Mouse (Mus musculus) limb, embryonic 10.5 days (tissue): ENCODE measurements around the gene Wdr5b. TPM values are rescaled to one million over a fixed set of nuclear protein-coding genes. Genes with fewer than 3 reads are reported as not detected.
"Not testable (repeated sequence)": the region's sequence is repeated elsewhere in the genome, so short reads cannot be mapped to it uniquely, and the experiment has no call there.

ENCODE experiments used
- DNase-seq: peaks from one replicate; pipeline ENCODE4 v3.0.0-alpha.2; 2017; ENCODE audit warnings: low spot score
- H3K27ac ChIP-seq: fragments of 300-500 bp; sonication (generic); 2 replicates; pipeline ENCODE4 v1.5.1; 2016; ENCODE audit warnings: mild to moderate bottlenecking
- H3K27me3 ChIP-seq: fragments of 300-500 bp; sonication (generic); 2 replicates; pipeline ENCODE4 v1.6.1; 2016; ENCODE audit warnings: low read depth, mild to moderate bottlenecking; ENCODE audit not compliant: poor library complexity, severe bottlenecking
- H3K36me3 ChIP-seq: fragments of 300-500 bp; sonication (generic); 2 replicates; pipeline ENCODE4 v1.6.1; 2016; ENCODE audit warnings: mild to moderate bottlenecking, moderate library complexity
- H3K4me1 ChIP-seq: fragments of 300-500 bp; sonication (generic); 2 replicates; pipeline ENCODE4 v1.6.1; 2016
- H3K4me3 ChIP-seq: fragments of 300-500 bp; sonication (generic); 2 replicates; pipeline ENCODE4 v1.5.1; 2016; ENCODE audit warnings: mild to moderate bottlenecking, moderate library complexity
- H3K9me3 ChIP-seq: fragments of 300-500 bp; sonication (generic); replicated peaks from 2 replicates; pipeline ENCODE4 v1.6.1; 2016; ENCODE audit warnings: mild to moderate bottlenecking
- WGBS: fragments of 180-500 bp; shearing (Covaris S2); methylation state at CpG from one replicate; pipeline ENCODE4 v1.1.7; 2016; 5-methylcytosine and 5-hydroxymethylcytosine counted together
- polyA plus RNA-seq: library from polyadenylated mRNA; unstranded; fragments of >200 nt; fragmentation: Nextera tagmentation; extraction: Ambion mirVana; gene quantifications from 2 replicates; pipeline ENCODE4 v1.2.1, GENCODE M21; 2016

Gene Wdr5b
- polyA plus RNA-seq, 1 experiment from 2014 or later = 8.3 TPM

GRCm38 (mm10) chr16:36054920-36055319, 13.9 kb downstream of the Wdr5b start:
- Histone ChIP-seq H3K27me3 (no peaks in the 10 kb centered on the region), H3K36me3 (peaks cover 56% of the 10 kb centered on the region), H3K27ac (no peak overlapping the region), H3K9me3 (no peaks in the 10 kb centered on the region), H3K4me1 (no peaks in the 10 kb centered on the region), H3K4me3 (no peak overlapping the region)
- no peak for DNase-seq
- 97% methylated on average over 8 of the region's 8 CpGs for WGBS

- no peak for DNase-seq
- H3K4me1 ChIP-seq = no peaks in the 10 kb centered on the region
- H3K4me3 ChIP-seq = no peak overlapping the region
- H3K36me3 ChIP-seq = peaks cover 42% of the 10 kb centered on the region
- no peaks in the 10 kb centered on the region for H3K27me3 ChIP-seq
- H3K9me3 ChIP-seq = no peaks in the 10 kb centered on the region
- WGBS = 94% methylated on average over 11 of the region's 11 CpGs
- no peak overlapping the region for H3K27ac ChIP-seq
Observed at GRCm38 (mm10) chr16:36056416-36056815, 15.4 kb downstream of the Wdr5b start.

GRCm38 (mm10) chr16:36057933-36058475, 17.0 kb downstream of the Wdr5b start:
- no peaks in the 10 kb centered on the region for H3K4me1 ChIP-seq
- no peaks in the 10 kb centered on the region for H3K9me3 ChIP-seq
- H3K36me3 ChIP-seq = peaks cover 28% of the 10 kb centered on the region
- WGBS = 90% methylated on average over 8 of the region's 8 CpGs
- H3K27me3 ChIP-seq = no peaks in the 10 kb centered on the region
- no peak overlapping the region for H3K27ac ChIP-seq
- DNase-seq = no peak
- H3K4me3 ChIP-seq = no peak overlapping the region

- 79% methylated on average over 1 of the region's 1 CpGs for WGBS
Observed at GRCm38 (mm10) chr16:36062534-36062933, 21.5 kb downstream of the Wdr5b start.

GRCm38 (mm10) chr16:36063315-36063714, 22.3 kb downstream of the Wdr5b start:
- H3K27me3 ChIP-seq = no peaks in the 10 kb centered on the region
- H3K4me1 ChIP-seq = 0 out of 2 replicates have a peak, but pooled peaks cover 4% of the 10 kb centered on the region
- peaks cover 13% of the 10 kb centered on the region for H3K36me3 ChIP-seq
- H3K9me3 ChIP-seq = no peaks in the 10 kb centered on the region
- no peak overlapping the region for H3K27ac ChIP-seq
- H3K4me3 ChIP-seq = no peak overlapping the region
- no peak for DNase-seq
- WGBS = 70% methylated on average over 2 of the region's 2 CpGs

More at GRCm38 (mm10) chr16:36062534-36062933, 21.5 kb downstream of the Wdr5b start:
- H3K4me1 ChIP-seq, H3K27ac ChIP-seq, H3K27me3 ChIP-seq, H3K4me3 ChIP-seq, H3K9me3 ChIP-seq, DNase-seq: not testable (repeated sequence)
- H3K36me3 ChIP-seq = peaks cover 10% of the 10 kb centered on the region

GRCm38 (mm10) chr16:36064904-36065303, 23.9 kb downstream of the Wdr5b start:
- H3K27ac ChIP-seq = no peak overlapping the region
- peaks cover 15% of the 10 kb centered on the region for H3K4me1 ChIP-seq

GRCm38 (mm10) chr16:36067694-36068093, 26.7 kb downstream of the Wdr5b start:
- H3K9me3 ChIP-seq = no peaks in the 10 kb centered on the region
- no peak for DNase-seq
- H3K4me1 ChIP-seq = peaks cover 21% of the 10 kb centered on the region
- 80% methylated on average over 2 of the region's 2 CpGs for WGBS
- no peak overlapping the region for H3K4me3 ChIP-seq
- H3K27me3 ChIP-seq = no peaks in the 10 kb centered on the region
- no peak overlapping the region for H3K27ac ChIP-seq
- H3K36me3 ChIP-seq = peaks cover 23% of the 10 kb centered on the region

More at GRCm38 (mm10) chr16:36064904-36065303, 23.9 kb downstream of the Wdr5b start:
- DNase-seq = no peak
- H3K9me3 ChIP-seq = no peaks in the 10 kb centered on the region
- no peaks in the 10 kb centered on the region for H3K27me3 ChIP-seq
- no peak overlapping the region for H3K4me3 ChIP-seq
- peaks cover 23% of the 10 kb centered on the region for H3K36me3 ChIP-seq
- 89% methylated on average over 5 of the region's 5 CpGs for WGBS

GRCm38 (mm10) chr16:36068356-36068755, 27.4 kb downstream of the Wdr5b start:
- DNase-seq = no peak
- WGBS = 83% methylated on average over 3 of the region's 3 CpGs
- Histone ChIP-seq H3K27me3 (no peaks in the 10 kb centered on the region), H3K9me3 (no peaks in the 10 kb centered on the region), H3K4me1 (peaks cover 24% of the 10 kb centered on the region), H3K4me3 (no peak overlapping the region), H3K36me3 (peaks cover 23% of the 10 kb centered on the region), H3K27ac (no peak overlapping the region)

- Histone ChIP-seq H3K27me3 (no peaks in the 10 kb centered on the region), H3K36me3 (peaks cover 23% of the 10 kb centered on the region), H3K4me3 (peak overlapping the region; percentile 81), H3K4me1 (peaks cover 21% of the 10 kb centered on the region), H3K9me3 (no peaks in the 10 kb centered on the region), H3K27ac (peak overlapping the region; percentile 95)
- 45% methylated on average over 9 of the region's 9 CpGs for WGBS
- no peak for DNase-seq
Observed at GRCm38 (mm10) chr16:36069819-36070575, 29.0 kb downstream of the Wdr5b start.

GRCm38 (mm10) chr16:36071071-36071449, 30.1 kb downstream of the Wdr5b start:
- under 1% methylated on average over 14 of the region's 16 CpGs for WGBS
- Histone ChIP-seq H3K4me1 (peaks cover 21% of the 10 kb centered on the region), H3K27me3 (no peaks in the 10 kb centered on the region), H3K4me3 (peak overlapping the region; percentile 81), H3K27ac (peak overlapping the region; percentile 95), H3K36me3 (peaks cover 21% of the 10 kb centered on the region), H3K9me3 (no peaks in the 10 kb centered on the region)
- DNase-seq = no peak

GRCm38 (mm10) chr16:36071450-36072379, 30.7 kb downstream of the Wdr5b start, which contains the start of the genes Fam162a and Ccdc58:
TSS of gene Fam162a (minus strand) at chr16:36071594.
TSS of gene Ccdc58 (plus strand) at chr16:36071685.
- peak; percentile 94 for DNase-seq
- H3K27me3 ChIP-seq = no peaks in the 10 kb centered on the region
- H3K36me3 ChIP-seq = peaks cover 17% of the 10 kb centered on the region
- H3K4me3 ChIP-seq = peak within 1 kb of the TSS; percentile 81
- H3K4me1 ChIP-seq = peaks cover 21% of the 10 kb centered on the region
- under 1% methylated on average over 77 of the region's 81 CpGs for whole genome bisulfite sequencing
- peak within 1 kb of the TSS; percentile 95 for H3K27ac ChIP-seq
- H3K9me3 ChIP-seq = no peaks in the 10 kb centered on the region

- peaks cover 21% of the 10 kb centered on the region for H3K4me1 ChIP-seq
- peak overlapping the region; percentile 95 for H3K27ac ChIP-seq
- no peak for DNase-seq
- peaks cover 12% of the 10 kb centered on the region for H3K36me3 ChIP-seq
- WGBS = 29% methylated on average over 8 of the region's 8 CpGs
- no peaks in the 10 kb centered on the region for H3K9me3 ChIP-seq
- no peaks in the 10 kb centered on the region for H3K27me3 ChIP-seq
- peak overlapping the region; percentile 81 for H3K4me3 ChIP-seq
Observed at GRCm38 (mm10) chr16:36072410-36073011, 31.5 kb downstream of the Wdr5b start.
